Mouse (Mus musculus) liver, embryonic 14.5 days (tissue): ENCODE results near the gene Nup205. TPM values are rescaled to one million over a fixed set of nuclear protein-coding genes. Genes with fewer than 3 reads are reported as not detected.
A peak's percentile ranks its signal among the peaks of the same experiment; 100 is the strongest.

Experiments used
- ATAC-seq: fragments of 200-750 bp; cut with Nextera tagmentation; 2 replicates; pipeline ENCODE4 v1.8.0; 2017; ENCODE audit warnings: moderate number of reproducible peaks, mild to moderate bottlenecking, moderate library complexity; ENCODE audit not compliant: insufficient read depth
- DNase-seq, 3 experiments: peaks; one replicate each; pipeline ENCODE4 v3.0.0-alpha.2; 2012 to 2013; ENCODE audit warnings: low read depth in 3 of 3, low spot score in 3 of 3
- H3K27ac ChIP-seq: fragments of 300-500 bp; sonication (generic); 2 replicates; pipeline ENCODE4 v1.5.1; 2014; ENCODE audit warnings: moderate library complexity, mild to moderate bottlenecking, control low read depth, inconsistent platforms
- H3K27me3 ChIP-seq: fragments of 300-500 bp; sonication (generic); 2 replicates; pipeline ENCODE4 v1.6.1; 2014; ENCODE audit warnings: mild to moderate bottlenecking, low read length, moderate library complexity; ENCODE audit not compliant: control insufficient read depth, insufficient read depth
- H3K36me3 ChIP-seq: fragments of 300-500 bp; sonication (generic); replicated peaks from 2 replicates; pipeline ENCODE4 v1.6.1; 2014; ENCODE audit warnings: low read depth; ENCODE audit not compliant: control insufficient read depth, insufficient read depth
- H3K4me1 ChIP-seq, 2 experiments: fragments of 200-500 bp in 1 of 2; fragments of 300-500 bp in 1 of 2; sonication (generic) in 1 of 2; replicated peaks; 2 replicates each; pipeline ENCODE4 v1.6.1; 2012 to 2014; ENCODE audit warnings: antibody characterized with exemption in 1 of 2, inconsistent platforms in 1 of 2, low read length in 1 of 2; ENCODE audit not compliant: control insufficient read depth in 2 of 2, insufficient read depth in 2 of 2
- H3K4me2 ChIP-seq: fragments of 300-500 bp; sonication (generic); 2 replicates; pipeline ENCODE4 v1.6.1; 2014; ENCODE audit warnings: low read depth, mild to moderate bottlenecking, control low read depth, moderate library complexity
- H3K4me3 ChIP-seq, 2 experiments: fragments of 200-500 bp in 1 of 2; fragments of 300-500 bp in 1 of 2; sonication (generic) in 1 of 2; 2 replicates each; pipeline ENCODE4 v1.5.1; 2012 to 2014; ENCODE audit warnings: low read depth in 2 of 2, low read length in 2 of 2, mild to moderate bottlenecking in 2 of 2, control low read depth in 1 of 2, inconsistent platforms in 1 of 2, moderate library complexity in 1 of 2; ENCODE audit not compliant: insufficient read depth in 1 of 2
- H3K9ac ChIP-seq: fragments of 300-500 bp; sonication (generic); replicated peaks from 2 replicates; pipeline ENCODE4 v1.6.1; 2014; ENCODE audit warnings: mild to moderate bottlenecking, control low read depth, moderate library complexity
- H3K9me3 ChIP-seq: fragments of 300-500 bp; sonication (generic); 2 replicates; pipeline ENCODE4 v1.6.1; 2016; ENCODE audit warnings: low read length, mixed read lengths; ENCODE audit not compliant: control insufficient read depth
- CTCF ChIP-seq: IDR thresholded peaks from 2 replicates; pipeline ENCODE4 v1.5.1; 2016; ENCODE audit warnings: antibody characterized with exemption, low read depth, control low read depth
- EP300 ChIP-seq: IDR thresholded peaks from 2 replicates; pipeline ENCODE4 v1.6.1; 2016; ENCODE audit warnings: antibody characterized with exemption, low read depth
- whole genome bisulfite sequencing: fragments of 180-500 bp; shearing (Covaris S2); extraction: QIAGEN DNeasy Blood & Tissue Kit; methylation state at CpG from one replicate; pipeline ENCODE4 v1.1.7; 2014; ENCODE audit not compliant: insufficient replicate concordance; 5-methylcytosine and 5-hydroxymethylcytosine counted together
- polyA plus RNA-seq, 2 experiments: library from polyadenylated mRNA; depleted of rRNA in 1 of 2; stranded (reverse) in 1 of 2; unstranded in 1 of 2; fragments of >200 nt; fragmentation: Nextera tagmentation in 1 of 2; extraction: Ambion mirVana in 1 of 2; gene quantifications; 2 replicates each; pipeline versions ENCODE4 v1.2.1 to v1.2.3; 2012 to 2014

The Nup205 gene
- polyA plus RNA-seq, 2 experiments, result 19.3 to 22.3 TPM

DNA sequence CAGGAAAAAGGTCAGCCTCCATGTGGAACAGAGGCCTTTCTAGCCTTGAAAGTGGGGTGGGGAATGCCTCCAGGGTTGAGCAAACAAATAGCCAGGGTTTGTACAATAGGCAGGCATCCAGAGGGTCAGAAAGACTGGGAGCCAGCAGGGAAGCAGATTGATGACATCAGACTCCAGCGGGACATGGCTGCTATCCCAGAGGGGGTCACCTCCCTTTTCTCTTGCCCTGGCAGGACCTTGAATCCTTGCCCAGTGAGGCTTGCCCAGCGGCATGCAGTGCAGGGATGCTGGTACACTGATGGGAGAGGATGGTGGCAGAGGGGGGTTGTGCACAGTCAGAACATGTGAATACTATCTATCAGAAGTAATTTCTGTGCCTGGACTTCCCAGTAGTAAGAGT, 119.8 kb downstream of the Nup205 start:
- Histone ChIP-seq H3K36me3 (no peaks in the 10 kb centered on the region), H3K27ac (no peak overlapping the region), H3K9me3 (no peaks in the 10 kb centered on the region), H3K4me1 (peaks cover 0 to 4% of the 10 kb centered on the region in 2 experiments; a peak in 1 of 4 replicates), H3K4me2 (no peak overlapping the region), H3K4me3 (no peak overlapping the region), H3K9ac (no peak overlapping the region), H3K27me3 (no peaks in the 10 kb centered on the region)
- 0 out of 2 replicates have a peak, but pooled peaks have one; percentile 18 for ATAC-seq
- TF ChIP-seq EP300 (no peak), CTCF (no peak)
- 48% methylated on average over 2 of the region's 2 CpGs for whole genome bisulfite sequencing
- no peak for DNase-seq

Other genes with a start within 250 kb of the Nup205 start
- 0.12 and 0.17 TPM in 2 replicates for gene Slc23a4, start 189.0 kb upstream of the Nup205 start, polyA plus RNA-seq (2012; rRNA removed)
- gene Slc23a4, start 189.0 kb upstream of the Nup205 start, polyA plus RNA-seq (2014; fragmentation: Nextera tagmentation; extraction: Ambion mirVana), result 0.06 and 0.16 TPM in 2 replicates
- 7.0 and 7.3 TPM in 2 replicates for gene Cnot4, start 43.7 kb upstream of the Nup205 start, polyA plus RNA-seq (2012; rRNA removed)
- 11.2 and 12.0 TPM in 2 replicates for gene Cnot4, start 43.7 kb upstream of the Nup205 start, polyA plus RNA-seq (2014; fragmentation: Nextera tagmentation; extraction: Ambion mirVana)
- 0.03 and 0.04 TPM in 2 replicates for gene Slc13a4, start 130.7 kb downstream of the Nup205 start, polyA plus RNA-seq (2012; rRNA removed)
- gene Slc13a4, start 130.7 kb downstream of the Nup205 start, polyA plus RNA-seq (2014; fragmentation: Nextera tagmentation; extraction: Ambion mirVana), result 0.09 and 0.22 TPM in 2 replicates
- 0.02 and 0.03 TPM in 2 replicates for gene Fam180a, start 148.7 kb downstream of the Nup205 start, polyA plus RNA-seq (2012; rRNA removed)
- 0.11 and 0.23 TPM in 2 replicates for gene Fam180a, start 148.7 kb downstream of the Nup205 start, polyA plus RNA-seq (2014; fragmentation: Nextera tagmentation; extraction: Ambion mirVana)